Mouse (Mus musculus) WW6 (cell line): ENCODE results near the gene Myo18b.
A peak's percentile ranks its signal among the peaks of the same experiment; 100 is the strongest.

Experiments
- DNase-seq: peaks from one replicate; pipeline ENCODE4 v3.0.0-alpha.2; 2013; ENCODE audit warnings: low read depth, low spot score

The Myo18b gene

GRCm38 (mm10) chr5:112679251-112679650 is 216.9 kb downstream of the Myo18b start:
- DNase-seq: no peak

- no peak for DNase-seq
These were observed 218.0 kb downstream of the Myo18b start for GRCm38 (mm10) chr5:112678153-112678552.

- no peak for DNase-seq
These were observed 221.4 kb downstream of the Myo18b start for GRCm38 (mm10) chr5:112674806-112675205.

GRCm38 (mm10) chr5:112672457-112672856 is 223.7 kb downstream of the Myo18b start:
- no peak for DNase-seq

GRCm38 (mm10) chr5:112671961-112672360 is 224.2 kb downstream of the Myo18b start:
- peak; percentile 20 for DNase-seq

- no peak for DNase-seq
These were observed 229.0 kb downstream of the Myo18b start for GRCm38 (mm10) chr5:112667153-112667552.

GRCm38 (mm10) chr5:112665661-112666060 is 230.5 kb downstream of the Myo18b start:
- DNase-seq: no peak

- no peak for DNase-seq
These were observed 232.5 kb downstream of the Myo18b start for GRCm38 (mm10) chr5:112663701-112664100.

GRCm38 (mm10) chr5:112660924-112661431 is 235.2 kb downstream of the Myo18b start:
- peak; percentile 69 for DNase-seq

GRCm38 (mm10) chr5:112659295-112659694 is 236.9 kb downstream of the Myo18b start:
- DNase-seq: no peak

- no peak for DNase-seq
These were observed 239.4 kb downstream of the Myo18b start for GRCm38 (mm10) chr5:112656811-112657210.

- DNase-seq: no peak
These were observed 240.1 kb downstream of the Myo18b start for GRCm38 (mm10) chr5:112655986-112656541.

GRCm38 (mm10) chr5:112655529-112655928 is 240.6 kb downstream of the Myo18b start:
- DNase-seq: no peak

- DNase-seq: no peak
These were observed 244.1 kb downstream of the Myo18b start for GRCm38 (mm10) chr5:112652036-112652435.

- DNase-seq: no peak
These were observed 246.9 kb downstream of the Myo18b start for GRCm38 (mm10) chr5:112649164-112649702.

GRCm38 (mm10) chr5:112646871-112647270 is 249.3 kb downstream of the Myo18b start:
- no peak for DNase-seq

GRCm38 (mm10) chr5:112645535-112645934 is 250.6 kb downstream of the Myo18b start:
- DNase-seq: no peak

GRCm38 (mm10) chr5:112643533-112644272 is 252.5 kb downstream of the Myo18b start:
- DNase-seq: no peak

GRCm38 (mm10) chr5:112642731-112643130 is 253.4 kb downstream of the Myo18b start:
- no peak for DNase-seq

GRCm38 (mm10) chr5:112641770-112642169 is 254.4 kb downstream of the Myo18b start:
- no peak for DNase-seq

GRCm38 (mm10) chr5:112641131-112641530 is 255.0 kb downstream of the Myo18b start:
- DNase-seq: no peak

- DNase-seq: no peak
These were observed 255.5 kb downstream of the Myo18b start for GRCm38 (mm10) chr5:112640651-112641050.
